Mouse (Mus musculus): ENCODE results near the gene 1700009N14Rik.

1700009N14Rik gene

DNA sequence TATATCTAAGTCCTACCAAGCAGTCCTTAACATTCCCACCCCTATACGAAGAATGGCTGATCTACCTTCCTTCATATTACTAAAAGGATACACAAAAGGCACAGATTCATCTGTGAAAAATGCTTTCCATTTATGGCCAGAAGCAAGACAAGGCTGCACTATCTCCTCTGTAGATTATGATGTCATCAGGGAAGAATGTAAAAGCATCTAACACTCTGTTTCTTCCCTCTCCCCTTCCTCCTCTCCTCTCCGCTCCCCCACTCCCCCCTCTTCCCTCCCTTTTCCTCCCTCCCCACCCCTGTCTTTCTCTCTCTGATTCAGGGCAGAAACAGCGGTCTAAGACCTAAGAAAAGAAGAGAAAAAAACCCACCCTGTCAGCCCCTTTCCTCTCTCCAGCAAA, at the start of gene 1700009N14Rik:
TSS of gene 1700009N14Rik (plus strand) at position 227 of the 400 bp plus-strand sequence.
- DNase-seq (ENCODE audit: low spot score): no peak

- no peak for DNase-seq (ENCODE audit: low spot score)
Observed at GRCm38 (mm10) chr4:39437870-39438367, 12.2 kb upstream of the 1700009N14Rik start.

- DNase-seq (ENCODE audit: low spot score): no peak
Observed at GRCm38 (mm10) chr4:39474291-39474690, 24.2 kb downstream of the 1700009N14Rik start.

GRCm38 (mm10) chr4:39486393-39486792, 36.3 kb downstream of the 1700009N14Rik start:
- DNase-seq (ENCODE audit: low spot score): no peak

DNA sequence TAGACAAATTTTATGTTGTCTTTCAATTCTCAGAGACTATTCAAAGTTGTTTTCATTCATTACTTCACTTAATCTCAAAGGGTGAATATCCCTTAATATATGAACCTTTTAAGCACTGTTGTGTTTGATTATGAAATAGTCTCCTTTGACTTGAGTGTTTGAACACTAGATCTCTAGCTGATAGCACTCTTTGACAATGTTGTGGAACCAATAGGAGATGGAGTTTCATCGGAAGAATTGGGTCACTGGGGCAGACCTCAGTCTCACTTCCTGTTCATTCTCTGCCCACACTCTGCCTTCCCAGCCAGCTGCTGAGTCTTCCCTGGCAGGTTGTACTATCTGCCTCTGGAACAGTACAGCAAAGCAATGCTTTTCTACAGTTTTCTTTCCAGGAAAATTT, 43.5 kb downstream of the 1700009N14Rik start:
- no peak for DNase-seq (ENCODE audit: low spot score)

GRCm38 (mm10) chr4:39495875-39496274, 45.8 kb downstream of the 1700009N14Rik start:
- DNase-seq (ENCODE audit: low spot score): no peak

All from T-cell, adult 2 months (primary cell).